Mouse (Mus musculus) brain, embryonic 14.5 days (tissue): ENCODE data around the gene Taar8b.
"Not testable (repeated sequence)": the region's sequence is repeated elsewhere in the genome, so short reads cannot be mapped to it uniquely, and the experiment has no call there.

Experiments used
- CTCF ChIP-seq: fragments of 200-500 bp; IDR thresholded peaks from 2 replicates; pipeline ENCODE4 v1.5.1; 2012; ENCODE audit warnings: inconsistent platforms, mild to moderate bottlenecking, moderate library complexity, borderline replicate concordance; ENCODE audit not compliant: insufficient read depth, insufficient read length; ENCODE audit errors: extremely low read depth
- POLR2A ChIP-seq: fragments of 200-500 bp; IDR thresholded peaks from 2 replicates; pipeline ENCODE4 v1.6.1; 2012; ENCODE audit warnings: mild to moderate bottlenecking, inconsistent platforms, borderline replicate concordance; ENCODE audit not compliant: poor library complexity, insufficient read depth, insufficient read length, severe bottlenecking; ENCODE audit errors: extremely low read depth

DNA sequence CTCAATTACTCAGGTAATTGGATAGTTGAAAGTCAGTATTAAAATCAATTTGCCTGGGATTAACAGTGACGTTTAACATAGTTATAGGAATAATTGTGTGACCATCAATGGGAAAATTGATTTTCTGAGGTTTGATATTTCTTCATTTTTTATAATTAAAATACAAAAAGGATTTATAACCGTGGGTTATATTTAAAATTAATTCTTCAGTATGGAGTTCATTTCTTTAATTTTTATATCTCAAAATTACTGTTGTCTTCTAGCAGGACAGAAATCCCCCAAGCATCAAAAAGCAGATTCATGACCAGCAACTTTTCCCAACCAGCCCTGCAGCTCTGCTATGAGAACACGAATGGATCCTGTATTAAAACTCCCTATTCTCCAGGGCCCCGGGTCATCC is 15.9 kb downstream of the Taar8b start, which contains the start of gene Taar8a:
- not testable (repeated sequence) for TF ChIP-seq POLR2A, CTCF
